Mouse (Mus musculus): Measurements from ENCODE around the gene Sprr2i.

Sprr2i gene

GRCm38 (mm10) chr3:92407691-92408090 lies at the start of gene Sprr2i:
Gene Sprr2i, plus strand, starts transcription at chr3:92407991.
- DNase-seq: no peak

- no peak for DNase-seq
Measured at GRCm38 (mm10) chr3:92361619-92362018, 46.2 kb upstream of the Sprr2i start.

- DNase-seq: no peak
Measured at GRCm38 (mm10) chr3:92364887-92365286, 42.9 kb upstream of the Sprr2i start, which contains the start of gene Sprr2f. Gene Sprr2f, plus strand, starts transcription at chr3:92365187.

- no peak for DNase-seq
Measured at GRCm38 (mm10) chr3:92373613-92374012, 34.2 kb upstream of the Sprr2i start.

GRCm38 (mm10) chr3:92385385-92385784 lies 22.4 kb upstream of the Sprr2i start, which contains the start of gene Sprr2h:
Gene Sprr2h, plus strand, starts transcription at chr3:92385685.
- DNase-seq: no peak

- DNase-seq: no peak
Measured at GRCm38 (mm10) chr3:92394301-92394700, 13.5 kb upstream of the Sprr2i start.

GRCm38 (mm10) chr3:92417782-92418181 lies 10.0 kb downstream of the Sprr2i start, which contains the start of gene Sprr2j-ps:
Gene Sprr2j-ps, plus strand, starts transcription at chr3:92418082.
- DNase-seq: no peak

GRCm38 (mm10) chr3:92429323-92429722 lies 21.5 kb downstream of the Sprr2i start, which contains the start of gene Gm9774:
Gene Gm9774, minus strand, starts transcription at chr3:92429423.
- DNase-seq: no peak

- DNase-seq: no peak
Measured at GRCm38 (mm10) chr3:92432282-92432681, 24.5 kb downstream of the Sprr2i start, which contains the start of gene Sprr2k. Gene Sprr2k, plus strand, starts transcription at chr3:92432582.

- DNase-seq: no peak
Measured at GRCm38 (mm10) chr3:92438689-92439088, 30.9 kb downstream of the Sprr2i start, which contains the start of gene Sprr1b. Gene Sprr1b, minus strand, starts transcription at chr3:92438789.

GRCm38 (mm10) chr3:92440177-92440576 lies 32.4 kb downstream of the Sprr2i start:
- DNase-seq: no peak

GRCm38 (mm10) chr3:92455151-92455550 lies 47.4 kb downstream of the Sprr2i start:
- no peak for DNase-seq

GRCm38 (mm10) chr3:92458620-92459019 lies 50.8 kb downstream of the Sprr2i start, which contains the start of gene Sprr3:
Gene Sprr3, minus strand, starts transcription at chr3:92458720.
- no peak for DNase-seq
